Mouse (Mus musculus) liver, adult 2 months (tissue): ENCODE data around the gene Foxo4.

Source experiments
- CTCF ChIP-seq: fragments of 200-500 bp; IDR thresholded peaks from 2 replicates; pipeline ENCODE4 v1.5.1; 2011; ENCODE audit warnings: low read depth, low read length, control low read depth
- POLR2A ChIP-seq: fragments of 200-500 bp; IDR thresholded peaks from 2 replicates; pipeline ENCODE4 v1.6.1; 2011; ENCODE audit warnings: low read length, control low read depth; ENCODE audit not compliant: insufficient read depth; ENCODE audit errors: extremely low read depth

DNA sequence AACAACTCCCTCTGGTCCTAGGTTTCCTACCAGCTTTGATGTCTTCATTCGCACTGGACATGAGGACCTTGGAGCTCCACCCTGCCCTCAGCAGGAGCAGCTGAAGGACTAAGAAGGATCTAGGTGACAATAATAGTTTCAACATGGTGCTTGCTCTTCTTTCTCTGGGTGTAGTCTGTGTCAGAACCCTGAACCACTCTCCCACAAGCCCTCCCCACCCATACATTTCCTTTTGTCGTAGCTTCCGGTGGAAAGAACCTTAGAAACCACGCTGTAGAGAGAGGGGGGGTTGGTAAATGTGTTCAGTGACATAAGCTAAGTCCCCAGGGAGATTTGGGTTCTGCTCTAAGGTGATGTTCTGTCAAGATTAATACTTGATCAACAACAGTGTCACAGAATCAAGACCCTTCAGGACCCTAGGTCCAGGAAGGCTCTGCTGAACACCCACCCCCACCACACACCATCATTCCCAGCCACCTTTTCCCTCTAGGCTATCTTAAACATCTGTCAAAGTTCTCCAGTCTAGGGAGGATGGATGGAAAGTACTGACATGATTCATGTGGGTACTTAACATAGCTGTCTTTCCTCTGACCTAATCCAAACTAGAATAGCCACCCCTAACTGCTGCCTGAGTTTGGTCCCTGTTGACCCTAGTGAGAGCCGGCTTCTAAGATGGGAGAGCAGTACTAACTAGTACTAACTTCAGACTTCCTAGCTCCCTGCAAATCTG lies 13.9 kb downstream of the Foxo4 start, which contains the start of gene Il2rg:
- TF ChIP-seq CTCF: no peak
- no peak for TF ChIP-seq POLR2A
